Mouse (Mus musculus) heart, postnatal 0 days (tissue): ENCODE results near the gene Gtf2i.

Experiments
- CTCF ChIP-seq: IDR thresholded peaks from 2 replicates; pipeline ENCODE4 v1.5.1; 2016; ENCODE audit warnings: antibody characterized with exemption, control low read depth, low read depth
- EP300 ChIP-seq: IDR thresholded peaks from 2 replicates; pipeline ENCODE4 v1.6.1; 2016; ENCODE audit warnings: antibody characterized with exemption, low read depth

GRCm38 (mm10) chr5:134318903-134319302 lies 4.3 kb upstream of the Gtf2i start:
- TF ChIP-seq EP300, result no peak
- no peak for TF ChIP-seq CTCF
